Mouse (Mus musculus) megakaryocyte, embryonic 14.5 days (primary cell): ENCODE results near the gene Zbtb38. TPM values are rescaled to one million over a fixed set of nuclear protein-coding genes. Genes with fewer than 3 reads are reported as not detected.

Experiments used
- H3K27me3 ChIP-seq: replicated peaks from 2 replicates; pipeline ENCODE3; 2012; ENCODE audit warnings: inconsistent platforms
- H3K36me3 ChIP-seq: replicated peaks from 2 replicates; pipeline ENCODE3; 2012; ENCODE audit warnings: low read length, inconsistent platforms, mixed read lengths
- H3K4me1 ChIP-seq: 2 replicates; pipeline ENCODE4 v1.6.1; 2012; ENCODE audit warnings: inconsistent platforms
- H3K4me3 ChIP-seq: replicated peaks from 2 replicates; pipeline ENCODE3; 2012; ENCODE audit warnings: moderate library complexity, mild to moderate bottlenecking, inconsistent platforms
- H3K9me3 ChIP-seq: 2 replicates; pipeline ENCODE4 v1.6.1; 2012; ENCODE audit warnings: inconsistent platforms
- FLI1 ChIP-seq: IDR thresholded peaks from 2 replicates; pipeline ENCODE4 v1.6.1; 2012; ENCODE audit warnings: low read length, inconsistent platforms, mixed read lengths
- GATA1 ChIP-seq: IDR thresholded peaks from 3 replicates; pipeline ENCODE4 v1.6.1; 2012; ENCODE audit warnings: mixed read lengths, low read length, inconsistent platforms, borderline replicate concordance
- polyA plus RNA-seq: library from polyadenylated mRNA; stranded (reverse); fragments of >175 nt; gene quantifications from 2 replicates; pipeline ENCODE4 v1.2.3, GENCODE M21; 2012; ENCODE audit warnings: low replicate concordance; ENCODE audit not compliant: insufficient read depth

Gene Zbtb38
- polyA plus RNA-seq, 1 experiment: 1.5 TPM

DNA sequence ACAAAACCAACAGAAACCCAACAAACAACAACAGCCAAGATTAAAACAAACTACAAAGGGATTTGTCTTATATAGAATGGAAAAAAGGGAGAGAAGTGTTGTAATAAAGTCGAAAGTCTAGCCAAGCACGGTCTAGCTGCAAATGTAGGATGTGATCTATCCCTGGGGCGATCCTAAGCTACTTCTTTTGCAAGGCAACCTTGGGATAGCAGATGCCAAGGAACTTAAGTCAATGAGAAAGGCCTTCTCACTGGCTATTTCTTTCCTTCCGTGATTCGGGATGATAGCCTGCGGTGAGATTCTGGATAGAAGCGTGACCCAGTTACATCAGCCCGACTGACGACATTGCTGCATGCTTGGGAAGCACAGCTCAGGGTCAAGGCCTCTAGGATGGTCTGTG, 6.1 kb downstream of the Zbtb38 start:
- H3K27me3 ChIP-seq: no peaks in the 10 kb centered on the region
- H3K4me3 ChIP-seq: no peak overlapping the region
- TF ChIP-seq FLI1 (no peak), GATA1 (no peak)
- H3K36me3 ChIP-seq: peaks cover 10% of the 10 kb centered on the region
- H3K9me3 ChIP-seq: peaks cover 13% of the 10 kb centered on the region
- no peaks in the 10 kb centered on the region for H3K4me1 ChIP-seq

DNA sequence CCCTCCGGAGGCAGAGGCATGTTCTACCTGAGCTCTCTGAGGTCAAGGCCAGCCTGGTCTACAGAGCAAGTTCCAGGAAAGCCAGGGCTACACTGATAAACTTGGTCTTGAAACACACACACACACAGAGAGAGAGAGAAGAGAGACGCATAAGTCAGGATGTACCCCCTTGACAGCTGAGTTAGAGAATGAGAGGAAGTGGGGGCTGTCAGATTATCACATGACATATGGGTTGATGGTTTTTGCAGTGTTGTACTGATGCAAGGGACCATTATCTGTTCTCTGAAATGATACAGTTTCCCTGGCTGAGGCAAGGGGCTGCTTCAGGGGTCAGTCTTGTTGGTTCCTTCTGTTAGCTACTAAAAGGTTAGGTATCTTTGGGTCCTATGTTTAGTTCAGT, 7.7 kb downstream of the Zbtb38 start:
- no peak overlapping the region for H3K4me3 ChIP-seq
- peaks cover 13% of the 10 kb centered on the region for H3K9me3 ChIP-seq
- H3K4me1 ChIP-seq: peaks cover 4% of the 10 kb centered on the region; the same call in 1 of the 2 replicates
- H3K27me3 ChIP-seq: no peaks in the 10 kb centered on the region
- TF ChIP-seq GATA1 (no peak), FLI1 (no peak)
- H3K36me3 ChIP-seq: peaks cover 8% of the 10 kb centered on the region

GRCm38 (mm10) chr9:96741365-96742085, 11.1 kb downstream of the Zbtb38 start:
- peaks cover 4% of the 10 kb centered on the region; the same call in 1 of the 2 replicates for H3K4me1 ChIP-seq
- peaks cover under 1% of the 10 kb centered on the region for H3K36me3 ChIP-seq
- H3K4me3 ChIP-seq: no peak overlapping the region
- H3K27me3 ChIP-seq: no peaks in the 10 kb centered on the region
- TF ChIP-seq FLI1 (no peak), GATA1 (no peak)
- peaks cover 4% of the 10 kb centered on the region for H3K9me3 ChIP-seq

GRCm38 (mm10) chr9:96740712-96741364, 11.8 kb downstream of the Zbtb38 start:
- Histone ChIP-seq H3K4me1 (peaks cover 4% of the 10 kb centered on the region; the same call in 1 of the 2 replicates), H3K4me3 (no peak overlapping the region), H3K36me3 (no peaks in the 10 kb centered on the region), H3K27me3 (no peaks in the 10 kb centered on the region), H3K9me3 (peaks cover 4% of the 10 kb centered on the region)
- TF ChIP-seq GATA1 (no peak), FLI1 (no peak)

GRCm38 (mm10) chr9:96739808-96740711, 12.6 kb downstream of the Zbtb38 start:
- TF ChIP-seq GATA1 (no peak), FLI1 (no peak)
- peaks cover 4% of the 10 kb centered on the region; the same call in 1 of the 2 replicates for H3K4me1 ChIP-seq
- H3K9me3 ChIP-seq: peaks cover 4% of the 10 kb centered on the region
- no peak overlapping the region for H3K4me3 ChIP-seq
- H3K36me3 ChIP-seq: no peaks in the 10 kb centered on the region
- H3K27me3 ChIP-seq: no peaks in the 10 kb centered on the region

- H3K4me3 ChIP-seq: no peak overlapping the region
- H3K27me3 ChIP-seq: no peaks in the 10 kb centered on the region
- peaks cover under 1% of the 10 kb centered on the region for H3K9me3 ChIP-seq
- H3K4me1 ChIP-seq: peaks cover 12% of the 10 kb centered on the region
- no peak for TF ChIP-seq FLI1
- no peak for TF ChIP-seq GATA1
- no peaks in the 10 kb centered on the region for H3K36me3 ChIP-seq
These were observed 13.9 kb downstream of the Zbtb38 start for GRCm38 (mm10) chr9:96738563-96739355.

- Histone ChIP-seq H3K36me3 (no peaks in the 10 kb centered on the region), H3K4me1 (peaks cover 13% of the 10 kb centered on the region)
- TF ChIP-seq FLI1 (no peak), GATA1 (no peak)
These were observed 16.7 kb downstream of the Zbtb38 start for GRCm38 (mm10) chr9:96735946-96736345.

GRCm38 (mm10) chr9:96733425-96733717, 19.3 kb downstream of the Zbtb38 start:
- H3K27me3 ChIP-seq: peaks cover 5% of the 10 kb centered on the region
- H3K4me3 ChIP-seq: no peak overlapping the region
- H3K9me3 ChIP-seq: no peaks in the 10 kb centered on the region
- TF ChIP-seq FLI1 (no peak), GATA1 (no peak)
- H3K36me3 ChIP-seq: no peaks in the 10 kb centered on the region
- peaks cover 13% of the 10 kb centered on the region for H3K4me1 ChIP-seq

More at GRCm38 (mm10) chr9:96735946-96736345, 16.7 kb downstream of the Zbtb38 start:
- Histone ChIP-seq H3K27me3 (peaks cover 5% of the 10 kb centered on the region), H3K9me3 (no peaks in the 10 kb centered on the region), H3K4me3 (no peak overlapping the region)
